Mouse (Mus musculus): ENCODE results near the gene Snx5.

GRCm38 (mm10) chr2:144301101-144301500 is 30.4 kb upstream of the Snx5 start:
- TF ChIP-seq POLR2A (IDR thresholded peaks at IDR 0.05; ENCODE audit: low read depth, low read length), result no peak
- no peak for TF ChIP-seq CTCF (IDR thresholded peaks at IDR 0.05; ENCODE audit: extremely low read depth, insufficient read depth, insufficient read length, insufficient replicate concordance)

Measured in spleen, adult 2 months (tissue).